Mouse (Mus musculus) cerebellum, adult 9-11 months (tissue): ENCODE results near the gene Glo1.
A peak's percentile ranks its signal among the peaks of the same experiment; 100 is the strongest.

Experiments used
- DNase-seq: peaks from one replicate; pipeline ENCODE4 v3.0.0; 2022

Gene Glo1

GRCm38 (mm10) chr17:30612075-30612859, 14.4 kb downstream of the Glo1 start:
- DNase-seq, result peak; percentile 100

GRCm38 (mm10) chr17:30611221-30612074, 15.2 kb downstream of the Glo1 start:
- DNase-seq, result no peak

- DNase-seq, result no peak
Observed at GRCm38 (mm10) chr17:30610739-30611138, 15.9 kb downstream of the Glo1 start.

GRCm38 (mm10) chr17:30609980-30610307, 16.7 kb downstream of the Glo1 start:
- DNase-seq, result no peak

- peak; percentile 44 for DNase-seq
Observed at GRCm38 (mm10) chr17:30609305-30609979, 17.2 kb downstream of the Glo1 start.

- DNase-seq, result no peak
Observed at GRCm38 (mm10) chr17:30607909-30608495, 18.7 kb downstream of the Glo1 start.

- DNase-seq, result no peak
Observed at GRCm38 (mm10) chr17:30607330-30607729, 19.3 kb downstream of the Glo1 start.

- DNase-seq, result no peak
Observed at GRCm38 (mm10) chr17:30606634-30607081, 20.0 kb downstream of the Glo1 start.

GRCm38 (mm10) chr17:30606206-30606605, 20.5 kb downstream of the Glo1 start:
- no peak for DNase-seq

GRCm38 (mm10) chr17:30605001-30605400, 21.7 kb downstream of the Glo1 start:
- no peak for DNase-seq

GRCm38 (mm10) chr17:30604296-30604695, 22.4 kb downstream of the Glo1 start:
- no peak for DNase-seq

GRCm38 (mm10) chr17:30602175-30602574, 24.5 kb downstream of the Glo1 start:
- no peak for DNase-seq

GRCm38 (mm10) chr17:30598300-30598699, 28.4 kb downstream of the Glo1 start:
- DNase-seq, result no peak

- no peak for DNase-seq
Observed at GRCm38 (mm10) chr17:30597786-30598185, 28.9 kb downstream of the Glo1 start.

- DNase-seq, result no peak
Observed at GRCm38 (mm10) chr17:30594846-30595245, 31.8 kb downstream of the Glo1 start.

GRCm38 (mm10) chr17:30594407-30594806, 32.3 kb downstream of the Glo1 start:
- DNase-seq, result no peak

GRCm38 (mm10) chr17:30590417-30591198, 36.1 kb downstream of the Glo1 start:
- DNase-seq, result peak; percentile 66

GRCm38 (mm10) chr17:30583258-30584001, 43.2 kb downstream of the Glo1 start:
- no peak for DNase-seq

GRCm38 (mm10) chr17:30582313-30582712, 44.4 kb downstream of the Glo1 start:
- no peak for DNase-seq

GRCm38 (mm10) chr17:30581201-30581600, 45.5 kb downstream of the Glo1 start:
- DNase-seq, result no peak

- DNase-seq, result no peak
Observed at GRCm38 (mm10) chr17:30580781-30581180, 45.9 kb downstream of the Glo1 start.
